Mouse (Mus musculus) CD4-positive naive resting alpha-beta T cell, adult 76 days (primary cell): ENCODE results near the gene Gm9803. TPM values are rescaled to one million over a fixed set of nuclear protein-coding genes. Genes with fewer than 3 reads are reported as not detected.

Experiments used
- total RNA-seq: library from RNA; stranded (reverse); gene quantifications from one replicate; pipeline ENCODE4 v1.2.4, GENCODE M21; 2023

Gm9803 gene
- not detected for total RNA-seq

GRCm38 (mm10) chr10:43523931-43524330 is at the start of gene Gm9803:
TSS of gene Gm9803 (plus strand) at chr10:43524084.

GRCm38 (mm10) chr10:43478751-43479435 is 45.0 kb upstream of the Gm9803 start, which contains the start of gene Bend3:
TSS of gene Bend3 (plus strand) at chr10:43478831.

GRCm38 (mm10) chr10:43540442-43541152 is 16.7 kb downstream of the Gm9803 start, which contains the start of gene 1700021F05Rik:
TSS of gene 1700021F05Rik (minus strand) at chr10:43540994.

Other genes starting within 250 kb of the Gm9803 start
- gene Bend3, start 45.3 kb upstream of the Gm9803 start, total RNA-seq: 14.5 TPM
- 17.2 TPM for gene 1700021F05Rik, start 16.9 kb downstream of the Gm9803 start, total RNA-seq
- gene Cd24a, start 54.2 kb downstream of the Gm9803 start, total RNA-seq: 63.2 TPM